Mouse (Mus musculus): ENCODE results near the gene Kdm1b. TPM values are rescaled to one million over a fixed set of nuclear protein-coding genes. Genes with fewer than 3 reads are reported as not detected.

The Kdm1b gene
- total RNA-seq, 2 experiments from 2014 or later: 7.0 to 8.3 TPM

DNA sequence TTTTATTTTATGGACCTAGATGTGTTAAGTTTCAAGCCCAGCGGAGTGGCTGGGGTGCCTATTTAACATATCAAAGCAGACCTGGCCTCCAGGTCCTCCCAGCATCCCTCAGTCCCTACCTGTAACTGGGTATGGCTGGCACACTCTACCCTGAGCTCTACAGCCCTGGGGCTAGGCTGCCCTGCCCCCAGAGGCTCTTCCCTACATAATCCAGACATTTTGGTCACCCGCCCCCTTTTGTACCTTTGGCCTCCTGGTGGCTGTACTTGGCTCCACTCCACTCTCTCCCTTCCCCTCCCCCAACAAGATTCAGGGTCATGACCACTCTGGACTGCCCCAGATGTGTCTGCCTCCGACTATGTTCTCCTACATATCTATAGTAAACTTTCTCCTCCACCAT lies 81.2 kb downstream of the Kdm1b start:
- no peak for DNase-seq
- Histone ChIP-seq H3K27ac (no peak overlapping the region), H3K4me3 (no peak overlapping the region)
- no peak for TF ChIP-seq CTCF (IDR thresholded peaks at IDR 0.05)
- intact Hi-C loops (cut with DNase I): no loop called here

DNA sequence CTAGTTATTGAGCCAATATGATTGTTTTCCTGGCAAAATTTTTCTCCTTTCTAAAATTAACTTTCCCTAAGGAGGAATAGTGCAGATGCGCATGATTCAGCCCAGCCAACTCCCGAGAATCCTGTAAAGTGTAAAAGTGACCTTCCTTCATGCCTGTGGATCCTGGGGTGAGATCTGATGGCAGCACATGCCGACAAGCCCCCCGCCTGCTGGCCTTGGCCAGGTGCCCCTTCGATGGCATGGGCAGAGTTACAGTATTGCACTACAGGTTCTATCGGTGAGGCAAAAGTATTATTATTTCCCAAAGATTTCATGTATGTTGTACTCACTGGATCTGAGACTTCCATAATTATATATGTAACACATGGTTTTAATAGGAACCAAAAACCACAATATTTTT lies 81.7 kb downstream of the Kdm1b start:
- intact Hi-C loops (cut with DNase I): no loop called here
- Histone ChIP-seq H3K27ac (no peak overlapping the region), H3K4me3 (no peak overlapping the region)
- TF ChIP-seq CTCF (IDR thresholded peaks at IDR 0.05): no peak
- no peak for DNase-seq

GRCm38 (mm10) chr13:47125595-47125994 lies 82.3 kb downstream of the Kdm1b start:
- no peak overlapping the region for H3K4me3 ChIP-seq
- no peak overlapping the region for H3K27ac ChIP-seq
- no peak for TF ChIP-seq CTCF (IDR thresholded peaks at IDR 0.05)
- intact Hi-C loops (cut with DNase I): no loop called here
- no peak for DNase-seq

DNA sequence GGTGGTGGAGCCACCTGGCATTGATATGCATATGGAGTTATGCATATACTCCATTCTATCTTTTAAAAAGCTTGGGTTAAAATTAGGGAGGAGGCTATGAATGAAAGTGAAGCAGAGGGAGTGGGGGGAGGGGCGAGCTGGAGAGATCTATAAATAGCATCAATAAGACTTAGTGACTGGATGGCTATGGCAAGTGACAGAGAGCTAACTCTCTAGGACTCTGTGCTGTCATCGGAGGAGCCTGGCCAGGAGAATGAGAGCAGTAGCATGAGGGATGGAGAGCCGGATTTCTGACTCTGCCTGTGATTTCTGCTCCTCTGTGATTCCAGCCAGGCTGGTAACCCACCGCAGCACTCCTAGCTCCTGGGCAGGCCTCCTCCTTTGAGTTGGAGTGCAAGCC lies 85.8 kb downstream of the Kdm1b start:
- intact Hi-C loops (cut with DNase I): no loop called here
- Histone ChIP-seq H3K4me3 (no peak overlapping the region), H3K27ac (no peak overlapping the region)
- no peak for TF ChIP-seq CTCF (IDR thresholded peaks at IDR 0.05)
- DNase-seq: peak; percentile 38

GRCm38 (mm10) chr13:47133058-47133457 lies 89.8 kb downstream of the Kdm1b start:
- intact Hi-C loops (cut with DNase I): no loop called here
- DNase-seq: no peak

DNA sequence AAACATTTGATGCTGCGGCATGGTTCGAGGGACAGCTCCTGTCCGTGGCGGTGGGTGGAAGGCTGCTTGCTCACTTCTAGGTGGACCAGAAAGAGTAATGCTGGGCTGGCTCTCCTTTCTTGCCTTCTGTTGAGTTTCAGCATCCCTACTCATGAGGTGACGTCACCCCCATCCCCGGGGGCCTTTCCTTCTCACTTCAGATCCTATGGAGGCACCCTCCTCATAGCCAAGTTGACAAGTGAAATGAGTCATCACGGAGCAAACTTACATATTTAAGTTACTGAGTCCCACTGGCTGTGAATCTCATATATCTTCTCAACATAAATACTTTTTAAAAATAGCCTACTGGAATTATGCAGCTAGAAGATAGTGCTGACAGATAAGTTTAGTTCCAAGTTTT lies 91.5 kb downstream of the Kdm1b start:
- Histone ChIP-seq H3K4me3 (no peak overlapping the region), H3K27ac (no peak overlapping the region)
- no peak for TF ChIP-seq CTCF (IDR thresholded peaks at IDR 0.05)
- DNase-seq: no peak
- intact Hi-C loops (cut with DNase I): no loop called here

More at GRCm38 (mm10) chr13:47133058-47133457, 89.8 kb downstream of the Kdm1b start:
- Histone ChIP-seq H3K27ac (no peak overlapping the region), H3K4me3 (no peak overlapping the region)
- no peak for TF ChIP-seq CTCF (IDR thresholded peaks at IDR 0.05)

Other genes with a start within 250 kb of the Kdm1b start
- gene Kif13a, start 113.6 kb upstream of the Kdm1b start, total RNA-seq (2021): 10 to 100 TPM; 90.6 to 92.3 TPM
- 1 to 10 TPM; 4.5 to 5.4 TPM for gene Nhlrc1, start 28.6 kb upstream of the Kdm1b start, total RNA-seq (2021)
- 1 to 10 TPM; 2.7 to 3.3 TPM for gene Tpmt, start 1.2 kb downstream of the Kdm1b start, total RNA-seq (2021)
- gene Dek, start 62.7 kb downstream of the Kdm1b start, total RNA-seq (2021): 10 to 100 TPM; 34.8 to 35.4 TPM
- 10 to 100 TPM; 24.0 to 25.9 TPM for gene Rnf144b, start 79.2 kb downstream of the Kdm1b start, total RNA-seq (2021)